Mouse (Mus musculus): Measurements from ENCODE around the gene Palm2. TPM values are rescaled to one million over a fixed set of nuclear protein-coding genes. Genes with fewer than 3 reads are reported as not detected.
"Not testable (repeated sequence)": the region's sequence is repeated elsewhere in the genome, so short reads cannot be mapped to it uniquely, and the experiment has no call there.

The Palm2 gene
- 8.5 and 9.7 TPM in 2 replicates for polyA plus RNA-seq (2015; fragmentation: Nextera tagmentation; extraction: Ambion mirVana)

DNA sequence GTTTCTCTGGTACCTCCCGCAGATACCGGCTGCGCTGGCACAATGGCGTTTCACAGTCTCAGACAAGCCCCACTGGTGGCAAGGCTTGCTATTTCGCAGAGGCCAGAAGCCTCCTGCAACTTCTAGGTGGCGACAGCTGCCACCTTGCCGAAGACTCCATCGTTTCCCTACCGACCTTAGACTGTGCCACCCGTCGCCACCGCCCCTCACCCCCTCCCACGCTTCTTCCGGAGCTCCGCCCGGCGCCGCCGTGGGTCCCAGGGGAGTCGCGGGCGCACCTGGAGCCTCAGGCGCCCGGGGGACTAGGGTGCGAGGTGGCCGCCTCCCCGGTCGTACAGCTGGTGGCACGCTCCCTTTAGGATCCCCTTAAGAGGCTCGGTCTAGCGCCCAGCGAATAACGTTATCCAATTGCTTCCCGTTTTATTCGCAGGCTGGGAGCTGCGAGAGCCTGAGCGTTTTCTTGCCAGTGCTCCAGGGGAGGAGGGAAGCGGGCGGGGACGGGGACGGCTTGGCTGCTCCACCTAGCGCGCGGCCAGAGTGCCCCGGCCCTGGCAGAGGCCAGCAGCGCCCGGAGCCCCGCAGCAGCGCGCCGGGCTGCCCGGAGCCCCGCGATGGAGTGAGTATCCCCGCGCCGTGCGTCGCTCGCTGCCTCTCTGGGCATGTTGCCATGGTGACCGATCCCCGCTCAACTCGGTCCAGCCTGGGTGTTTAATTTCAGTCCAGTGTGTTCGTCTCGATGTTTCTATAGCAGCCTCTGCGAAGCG lies at the start of gene Palm2:
Palm2 (plus strand) TSS at position 307 of the 764 bp plus-strand sequence.
- peaks cover 16% of the 10 kb centered on the region for H3K4me1 ChIP-seq
- peak within 1 kb of the TSS; percentile 74 for H3K9ac ChIP-seq
- no peaks in the 10 kb centered on the region for H3K9me3 ChIP-seq
- peaks cover 44% of the 10 kb centered on the region for H3K27me3 ChIP-seq
- H3K27ac ChIP-seq: no peak within 1 kb of the TSS
- peak within 1 kb of the TSS; percentile 100 for H3K4me2 ChIP-seq (replicated peaks)
- H3K36me3 ChIP-seq: no peaks in the 10 kb centered on the region
- ATAC-seq (ENCODE audit: low FRiP score, low read depth): peak; percentile 76
- under 1% methylated on average over 67 of the region's 67 CpGs for WGBS
- H3K4me3 ChIP-seq: peak within 1 kb of the TSS; percentile 70

GRCm38 (mm10) chr4:57384355-57384754 lies 49.7 kb upstream of the Palm2 start:
- no peak for ATAC-seq (ENCODE audit: low FRiP score, low read depth)
- H3K27me3 ChIP-seq: no peaks in the 10 kb centered on the region
- H3K4me3 ChIP-seq: no peak overlapping the region
- H3K9me3 ChIP-seq: no peaks in the 10 kb centered on the region
- WGBS: 94% methylated on average over 2 of the region's 2 CpGs
- H3K4me2 ChIP-seq (replicated peaks): no peak overlapping the region
- 0 out of 2 replicates have a peak, but pooled peaks cover 2% of the 10 kb centered on the region for H3K4me1 ChIP-seq
- no peak overlapping the region for H3K27ac ChIP-seq
- no peaks in the 10 kb centered on the region for H3K36me3 ChIP-seq
- no peak overlapping the region for H3K9ac ChIP-seq

DNA sequence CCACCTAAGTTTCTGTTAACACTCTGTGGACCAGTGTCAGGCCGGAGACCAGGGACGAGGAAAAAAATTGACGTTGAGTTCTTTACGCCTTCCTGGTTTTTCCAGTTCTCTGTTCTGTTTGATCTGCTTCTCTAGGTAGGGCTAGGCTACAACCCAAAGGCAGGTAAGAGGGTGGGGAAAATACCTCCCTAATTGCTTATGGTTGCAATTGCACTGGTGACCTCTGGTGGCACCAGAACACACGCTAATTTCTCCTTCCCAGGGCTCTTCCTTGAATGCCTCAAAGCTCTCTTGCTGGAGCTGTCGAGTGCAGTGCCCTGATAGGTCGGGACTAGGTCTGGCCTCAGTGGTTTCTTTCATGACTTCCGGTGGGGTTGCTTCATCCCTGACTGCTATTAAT lies 42.9 kb upstream of the Palm2 start:
- Histone ChIP-seq H3K9me3 (peaks cover 5% of the 10 kb centered on the region; the same call in 1 of the 2 replicates), H3K9ac (no peak overlapping the region), H3K36me3 (no peaks in the 10 kb centered on the region), H3K27me3 (no peaks in the 10 kb centered on the region), H3K4me3 (no peak overlapping the region), H3K4me1 (0 out of 2 replicates have a peak, but pooled peaks cover 2% of the 10 kb centered on the region), H3K27ac (no peak overlapping the region), H3K4me2 (replicated peaks) (no peak overlapping the region)
- 54% methylated on average over 8 of the region's 8 CpGs for WGBS
- ATAC-seq (ENCODE audit: low FRiP score, low read depth): no peak

- no peak overlapping the region for H3K27ac ChIP-seq
- no peaks in the 10 kb centered on the region for H3K36me3 ChIP-seq
- WGBS: 83% methylated on average over 9 of the region's 9 CpGs
- no peak overlapping the region for H3K4me2 ChIP-seq (replicated peaks)
- no peak overlapping the region for H3K4me3 ChIP-seq
- H3K4me1 ChIP-seq: no peaks in the 10 kb centered on the region
- no peak for ATAC-seq (ENCODE audit: low FRiP score, low read depth)
- H3K27me3 ChIP-seq: no peaks in the 10 kb centered on the region
- peaks cover 5% of the 10 kb centered on the region; the same call in 1 of the 2 replicates for H3K9me3 ChIP-seq
- H3K9ac ChIP-seq: no peak overlapping the region
These were observed 37.6 kb upstream of the Palm2 start for GRCm38 (mm10) chr4:57396414-57396813.

DNA sequence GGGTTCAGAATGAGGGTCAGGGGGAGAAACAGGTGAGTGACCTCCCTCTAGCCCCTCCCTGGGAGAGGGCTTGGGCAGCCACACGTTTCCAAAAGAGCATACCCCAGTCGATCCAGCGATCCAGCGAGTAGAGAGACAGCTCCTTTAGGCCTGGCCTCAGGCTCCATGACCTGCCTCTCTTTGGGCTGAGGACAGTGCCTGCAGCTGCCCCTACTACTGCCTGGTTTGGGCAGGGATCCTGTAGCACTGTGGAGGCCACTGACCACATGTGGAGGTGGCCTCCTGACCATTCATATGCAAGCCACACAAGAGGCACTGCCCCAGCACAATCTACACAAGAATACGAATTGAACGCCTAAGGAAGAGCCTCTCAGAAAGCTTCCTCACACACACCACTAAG lies 21.7 kb upstream of the Palm2 start:
- not testable (repeated sequence) for H3K36me3 ChIP-seq; H3K4me2 ChIP-seq (replicated peaks); H3K27ac ChIP-seq; ATAC-seq (ENCODE audit: low FRiP score, low read depth); H3K9me3 ChIP-seq; H3K9ac ChIP-seq; H3K27me3 ChIP-seq; H3K4me3 ChIP-seq; H3K4me1 ChIP-seq
- 48% methylated on average over 6 of the region's 6 CpGs for WGBS

DNA sequence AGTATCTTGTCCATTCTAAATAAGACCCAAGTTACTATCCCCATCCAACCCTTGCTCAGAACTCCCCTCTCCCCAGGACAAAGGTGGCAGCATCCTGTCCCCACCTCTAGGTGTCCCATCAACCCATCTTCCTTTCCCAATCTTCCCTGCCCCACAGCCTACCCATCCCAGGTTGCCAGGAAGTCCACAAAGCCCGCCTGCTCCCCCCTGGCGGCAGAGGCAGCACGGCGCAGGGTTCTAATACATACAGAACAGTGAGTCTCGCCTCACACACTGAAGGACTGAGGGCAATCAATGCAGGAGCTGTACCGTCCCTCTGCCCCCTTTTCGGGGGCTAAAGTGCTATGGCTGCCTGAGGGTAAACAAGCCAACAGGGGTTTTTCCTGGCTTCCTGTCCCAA lies 21.0 kb upstream of the Palm2 start:
- H3K4me3 ChIP-seq: no peak overlapping the region
- H3K4me2 ChIP-seq (replicated peaks): no peak overlapping the region
- WGBS: 43% methylated on average over 7 of the region's 7 CpGs
- no peaks in the 10 kb centered on the region for H3K9me3 ChIP-seq
- no peak overlapping the region for H3K9ac ChIP-seq
- H3K4me1 ChIP-seq: no peaks in the 10 kb centered on the region
- no peaks in the 10 kb centered on the region for H3K36me3 ChIP-seq
- H3K27me3 ChIP-seq: no peaks in the 10 kb centered on the region
- ATAC-seq (ENCODE audit: low FRiP score, low read depth): no peak
- no peak overlapping the region for H3K27ac ChIP-seq

- not testable (repeated sequence) for H3K9ac ChIP-seq; H3K4me3 ChIP-seq; H3K27me3 ChIP-seq; H3K4me1 ChIP-seq; H3K36me3 ChIP-seq; H3K4me2 ChIP-seq (replicated peaks); ATAC-seq (ENCODE audit: low FRiP score, low read depth); H3K9me3 ChIP-seq; H3K27ac ChIP-seq
- 85% methylated on average over 11 of the region's 11 CpGs for WGBS
These were observed 20.4 kb upstream of the Palm2 start for GRCm38 (mm10) chr4:57413670-57414069.

- no peaks in the 10 kb centered on the region for H3K4me1 ChIP-seq
- no peak overlapping the region for H3K4me2 ChIP-seq (replicated peaks)
- H3K9ac ChIP-seq: no peak overlapping the region
- H3K27me3 ChIP-seq: 0 out of 2 replicates have a peak, but pooled peaks cover 9% of the 10 kb centered on the region
- no peaks in the 10 kb centered on the region for H3K36me3 ChIP-seq
- 87% methylated on average over 7 of the region's 7 CpGs for WGBS
- ATAC-seq (ENCODE audit: low FRiP score, low read depth): no peak
- no peak overlapping the region for H3K27ac ChIP-seq
- H3K9me3 ChIP-seq: no peaks in the 10 kb centered on the region
- no peak overlapping the region for H3K4me3 ChIP-seq
These were observed 10.0 kb upstream of the Palm2 start for GRCm38 (mm10) chr4:57424011-57424410.

GRCm38 (mm10) chr4:57428317-57428716 lies 5.7 kb upstream of the Palm2 start:
- no peaks in the 10 kb centered on the region for H3K9me3 ChIP-seq
- H3K4me3 ChIP-seq: no peak overlapping the region
- H3K27me3 ChIP-seq: peaks cover 30% of the 10 kb centered on the region
- ATAC-seq (ENCODE audit: low FRiP score, low read depth): no peak
- no peak overlapping the region for H3K27ac ChIP-seq
- H3K4me1 ChIP-seq: peaks cover under 1% of the 10 kb centered on the region; the same call in 1 of the 2 replicates
- H3K36me3 ChIP-seq: no peaks in the 10 kb centered on the region
- H3K4me2 ChIP-seq (replicated peaks): no peak overlapping the region
- WGBS: 77% methylated on average over 8 of the region's 8 CpGs
- H3K9ac ChIP-seq: no peak overlapping the region

DNA sequence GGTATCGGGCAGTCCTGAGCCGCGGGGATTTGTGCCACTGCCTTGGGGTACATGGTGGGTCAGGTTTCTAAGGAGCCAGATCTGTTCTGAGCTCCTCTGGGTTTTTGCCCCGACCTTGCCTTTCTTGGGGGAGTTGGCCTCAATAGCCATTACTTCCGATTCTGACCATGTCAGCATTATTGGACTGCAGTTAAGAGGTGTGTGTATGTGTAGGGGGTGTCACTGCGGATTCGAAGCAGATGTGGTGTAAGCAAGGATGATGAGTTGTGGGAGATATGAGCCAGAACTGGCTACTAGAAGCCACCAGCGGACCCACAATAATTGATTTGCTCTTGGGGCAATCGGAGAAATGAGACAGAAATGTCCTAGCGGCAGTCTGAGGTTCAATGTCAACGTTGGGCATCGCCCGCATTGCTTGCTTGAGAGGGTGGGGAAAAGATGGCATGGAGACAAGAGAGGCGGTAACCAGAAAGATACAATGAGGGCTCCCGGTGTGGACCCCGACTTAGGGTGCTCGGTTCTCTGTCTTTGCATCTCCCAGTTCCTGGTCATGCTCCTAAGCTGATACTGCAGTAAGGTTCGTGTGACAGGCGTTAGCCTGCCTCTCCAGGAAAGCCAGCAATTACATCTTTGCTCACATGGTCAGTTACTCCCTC lies 786 bp downstream of the Palm2 start:
- H3K27me3 ChIP-seq: peaks cover 44% of the 10 kb centered on the region

GRCm38 (mm10) chr4:57436286-57436685 lies 2.2 kb downstream of the Palm2 start:
- Histone ChIP-seq H3K4me3 (no peak overlapping the region), H3K27ac (no peak overlapping the region), H3K4me1 (peaks cover 16% of the 10 kb centered on the region), H3K36me3 (no peaks in the 10 kb centered on the region), H3K27me3 (peaks cover 39% of the 10 kb centered on the region), H3K4me2 (replicated peaks) (no peak overlapping the region), H3K9ac (no peak overlapping the region), H3K9me3 (peaks cover 4% of the 10 kb centered on the region; the same call in 1 of the 2 replicates)
- WGBS: 63% methylated on average over 4 of the region's 4 CpGs
- ATAC-seq (ENCODE audit: low FRiP score, low read depth): no peak

More for the DNA sequence above, 786 bp downstream of the Palm2 start:
- Histone ChIP-seq H3K9ac (peak overlapping the region; percentile 74), H3K4me2 (replicated peaks) (peak overlapping the region; percentile 100), H3K4me1 (peaks cover 16% of the 10 kb centered on the region), H3K36me3 (no peaks in the 10 kb centered on the region), H3K4me3 (peak overlapping the region; percentile 70), H3K27ac (no peak overlapping the region), H3K9me3 (no peaks in the 10 kb centered on the region)
- no peak; the same call in 1 of the 2 replicates for ATAC-seq (ENCODE audit: low FRiP score, low read depth)
- 21% methylated on average over 19 of the region's 19 CpGs for WGBS

GRCm38 (mm10) chr4:57446082-57446481 lies 12.0 kb downstream of the Palm2 start:
- no peaks in the 10 kb centered on the region for H3K36me3 ChIP-seq
- H3K9me3 ChIP-seq: peaks cover 4% of the 10 kb centered on the region; the same call in 1 of the 2 replicates
- ATAC-seq (ENCODE audit: low FRiP score, low read depth): no peak
- H3K4me3 ChIP-seq: no peak overlapping the region
- H3K4me2 ChIP-seq (replicated peaks): no peak overlapping the region
- WGBS: 74% methylated on average over 2 of the region's 2 CpGs
- no peak overlapping the region for H3K27ac ChIP-seq
- no peaks in the 10 kb centered on the region for H3K4me1 ChIP-seq
- no peak overlapping the region for H3K9ac ChIP-seq
- H3K27me3 ChIP-seq: no peaks in the 10 kb centered on the region

All from limb, embryonic 13.5 days (tissue).